Mouse (Mus musculus) adrenal gland, adult 2 months (tissue): ENCODE measurements at regions not wholly inside any gene's neighbourhood (a gene's known extent, or its start where the extent isn't known, plus 50 kb on each side); places are given as distances from the start of the nearest gene placed in this dataset.

Experiments used
- DNase-seq: peaks from one replicate; pipeline ENCODE4 v3.0.0; 2021

GRCm38 (mm10) chr7:113441906-113442305, 53.5 kb upstream of the Pth start:
- no peak for DNase-seq

GRCm38 (mm10) chr7:113443566-113443965, 55.2 kb upstream of the Pth start:
- DNase-seq, result peak; percentile 30

- DNase-seq, result no peak
These were observed 56.6 kb upstream of the Pth start for GRCm38 (mm10) chr7:113444991-113445390.

- no peak for DNase-seq
These were observed 53.2 kb upstream of the Far1 start for GRCm38 (mm10) chr7:113460406-113460805.

GRCm38 (mm10) chr7:113462286-113462685, 51.3 kb upstream of the Far1 start:
- DNase-seq, result no peak
